Mouse (Mus musculus) hematopoietic stem cell, adult 5-6 weeks (primary cell): Measurements from ENCODE around the gene Rtp3. TPM values are rescaled to one million over a fixed set of nuclear protein-coding genes. Genes with fewer than 3 reads are reported as not detected.

ENCODE experiments used
- ATAC-seq, 2 experiments: fragments of 125-278 bp in 1 of 2; replicated peaks in 1 of 2; 2 replicates each; pipeline ENCODE4 v1.8.0; 2016 to 2017; ENCODE audit warnings: inconsistent platforms in 2 of 2, mild to moderate bottlenecking in 2 of 2, moderate number of reproducible peaks in 2 of 2, low read depth in 1 of 2, moderate TSS enrichment in 1 of 2; ENCODE audit not compliant: low FRiP score in 2 of 2, poor library complexity in 2 of 2, severe bottlenecking in 2 of 2, insufficient read depth in 1 of 2, low TSS enrichment in 1 of 2
- total RNA-seq: library from RNA; stranded (forward); fragments of 172-1452, 232-1000 nt; gene quantifications from 2 replicates; pipeline ENCODE4 v1.2.3, GENCODE M21; 2017

Gene Rtp3
- total RNA-seq, 1 experiment from 2014 or later, result not detected

DNA sequence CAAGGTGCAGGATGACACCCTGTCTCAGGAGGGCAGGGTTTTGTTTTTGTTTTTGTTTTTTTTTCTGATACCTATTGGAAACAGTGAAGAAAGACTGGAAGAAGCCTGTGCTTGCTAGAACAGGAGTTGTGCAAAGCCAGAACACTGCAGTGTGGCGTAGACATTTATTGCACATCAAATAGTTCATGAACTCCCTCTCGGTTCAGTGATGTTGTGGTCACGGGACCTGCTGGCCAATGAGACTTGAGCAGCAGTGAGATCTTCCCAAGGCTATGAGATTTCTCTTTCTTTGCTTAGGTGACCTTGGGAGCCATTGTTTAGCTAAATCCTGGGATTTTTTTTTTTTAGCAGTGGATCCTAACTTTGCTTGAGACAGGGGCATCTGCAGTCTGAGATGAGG, 2.3 kb downstream of the Rtp3 start:
- ATAC-seq, result no peak

DNA sequence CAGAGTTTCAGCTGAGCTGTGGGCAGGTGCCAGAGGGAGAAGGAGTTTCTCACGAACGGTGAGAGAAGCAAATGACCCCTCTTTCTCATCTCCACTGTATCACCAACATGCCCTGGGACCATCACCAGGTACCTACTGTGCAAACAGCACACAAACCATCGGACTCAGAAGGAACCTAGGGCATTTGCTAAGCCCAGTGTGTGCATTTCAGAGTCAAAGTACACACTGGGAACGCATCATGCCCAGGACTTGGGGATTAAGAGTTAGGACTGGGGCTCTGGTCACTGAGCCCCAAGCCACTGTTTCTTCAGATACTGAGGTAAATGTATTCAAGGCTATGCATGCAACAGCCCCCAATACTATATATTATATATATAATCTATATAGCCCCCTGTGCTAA, 3.1 kb downstream of the Rtp3 start:
- ATAC-seq, result no peak

DNA sequence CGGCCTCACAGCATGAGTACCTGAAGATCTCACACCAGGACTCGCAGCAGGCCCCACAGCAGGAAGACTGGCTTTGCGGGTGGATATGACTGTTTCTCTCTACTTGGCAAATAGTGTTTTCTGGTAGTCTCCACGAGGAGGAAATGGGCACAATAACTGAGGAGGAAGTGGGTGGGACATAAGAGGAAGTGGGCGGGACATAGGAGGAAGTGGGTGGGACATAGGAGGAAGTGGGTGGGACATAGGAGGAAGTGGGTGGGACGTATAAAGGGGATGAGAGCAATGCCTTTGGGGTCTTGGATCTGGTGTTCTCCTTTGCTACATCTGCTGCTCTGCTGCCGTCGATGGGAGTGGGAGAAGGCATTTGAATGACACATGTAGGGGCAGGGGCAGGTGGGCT, 4.4 kb downstream of the Rtp3 start:
- ATAC-seq, result no peak

DNA sequence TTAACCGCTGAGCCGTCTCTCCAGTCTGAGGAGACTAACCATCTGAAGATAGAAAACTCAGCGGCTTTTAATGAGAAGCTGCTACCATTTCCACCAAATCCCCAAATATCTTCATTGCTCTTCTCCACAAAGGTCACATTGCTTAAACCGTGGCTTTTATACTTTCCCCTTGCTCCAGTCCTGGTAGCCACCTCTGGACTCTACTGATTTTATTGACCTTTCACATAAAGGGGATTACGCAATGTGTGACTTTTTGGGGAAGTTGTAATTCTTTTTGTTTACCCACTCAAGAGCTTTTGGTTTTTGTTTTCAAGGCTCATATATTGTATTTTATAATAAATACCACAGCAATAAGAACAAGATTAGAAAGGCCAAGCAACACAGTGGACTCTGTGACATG, 4.8 kb downstream of the Rtp3 start:
- ATAC-seq, result no peak

DNA sequence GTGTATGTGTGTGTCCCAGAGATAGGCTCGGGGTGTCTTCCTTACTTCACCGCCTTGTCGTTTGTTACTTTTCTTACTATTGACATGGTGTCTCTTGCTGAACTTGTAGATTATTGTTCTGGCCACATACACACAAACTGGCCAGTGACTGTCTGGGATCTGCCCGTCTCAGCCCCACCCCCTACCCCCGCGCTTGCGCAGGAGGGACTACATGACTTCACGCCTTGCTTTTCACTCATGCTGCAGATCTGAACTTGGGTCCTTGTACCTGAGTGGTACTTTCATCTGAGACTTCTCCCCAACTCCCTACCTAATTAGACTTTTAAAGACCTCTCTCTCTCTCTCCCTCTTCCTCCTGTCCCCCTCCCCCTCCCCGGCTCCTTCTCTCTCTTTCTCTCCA, 6.3 kb downstream of the Rtp3 start:
- no peak for ATAC-seq

DNA sequence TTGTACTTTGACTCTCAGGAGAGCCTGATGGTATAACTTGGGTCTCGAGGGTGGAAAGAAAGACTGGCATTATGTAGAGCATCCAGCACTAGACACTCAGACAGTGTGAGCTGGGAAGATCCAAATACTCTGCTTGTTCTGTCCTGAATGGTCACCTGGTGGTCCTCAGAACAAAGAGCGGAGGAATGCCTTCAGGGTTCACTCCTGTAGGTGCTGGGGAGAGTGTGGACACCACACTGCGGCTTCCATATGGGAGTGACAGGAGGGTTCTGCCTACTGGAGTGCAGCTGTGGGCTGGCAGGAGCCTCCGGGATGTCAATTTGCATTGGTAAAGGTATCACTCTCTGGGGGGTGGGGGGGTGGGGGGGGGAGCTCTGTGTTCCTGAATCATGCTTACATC, 8.0 kb downstream of the Rtp3 start:
- ATAC-seq, result peak in 1 of 2 experiments; percentile 17; a peak in 1 of 4 replicates

DNA sequence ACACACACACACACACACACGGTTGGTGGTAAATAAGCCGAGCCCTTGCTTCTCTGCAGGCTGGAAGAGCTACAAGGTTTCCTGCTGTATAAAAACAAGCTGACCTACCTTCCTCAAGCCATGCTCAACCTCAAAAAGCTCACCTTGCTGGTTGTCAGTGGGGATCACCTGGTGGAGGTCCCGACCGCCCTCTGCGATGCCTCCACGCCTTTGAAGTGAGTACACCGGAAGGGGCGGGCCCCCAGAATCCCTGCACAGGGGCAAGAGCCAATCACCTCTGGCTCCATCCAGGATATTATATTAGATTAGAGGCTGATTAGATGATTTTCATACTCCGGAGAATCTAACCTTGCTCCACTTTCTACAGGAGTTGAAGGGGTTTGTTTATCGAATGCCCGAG, 11.0 kb downstream of the Rtp3 start:
- no peak for ATAC-seq

DNA sequence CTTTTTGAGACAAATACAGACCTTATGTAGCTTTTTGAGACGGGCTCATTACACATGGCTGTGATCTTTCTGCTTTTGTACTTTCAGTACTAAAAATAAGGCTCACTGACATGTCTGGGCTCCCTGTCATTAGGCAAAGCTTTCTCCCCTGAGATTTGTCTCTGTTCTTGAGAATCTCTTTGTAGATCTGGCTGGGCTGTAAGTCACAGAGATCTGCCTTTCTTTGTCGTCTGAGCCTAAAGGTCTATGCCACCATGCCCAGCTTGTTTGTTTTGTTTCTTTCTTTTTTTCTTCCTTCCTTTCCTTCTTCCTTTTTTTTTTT, 24.5 kb downstream of the Rtp3 start:
- ATAC-seq, result no peak

DNA sequence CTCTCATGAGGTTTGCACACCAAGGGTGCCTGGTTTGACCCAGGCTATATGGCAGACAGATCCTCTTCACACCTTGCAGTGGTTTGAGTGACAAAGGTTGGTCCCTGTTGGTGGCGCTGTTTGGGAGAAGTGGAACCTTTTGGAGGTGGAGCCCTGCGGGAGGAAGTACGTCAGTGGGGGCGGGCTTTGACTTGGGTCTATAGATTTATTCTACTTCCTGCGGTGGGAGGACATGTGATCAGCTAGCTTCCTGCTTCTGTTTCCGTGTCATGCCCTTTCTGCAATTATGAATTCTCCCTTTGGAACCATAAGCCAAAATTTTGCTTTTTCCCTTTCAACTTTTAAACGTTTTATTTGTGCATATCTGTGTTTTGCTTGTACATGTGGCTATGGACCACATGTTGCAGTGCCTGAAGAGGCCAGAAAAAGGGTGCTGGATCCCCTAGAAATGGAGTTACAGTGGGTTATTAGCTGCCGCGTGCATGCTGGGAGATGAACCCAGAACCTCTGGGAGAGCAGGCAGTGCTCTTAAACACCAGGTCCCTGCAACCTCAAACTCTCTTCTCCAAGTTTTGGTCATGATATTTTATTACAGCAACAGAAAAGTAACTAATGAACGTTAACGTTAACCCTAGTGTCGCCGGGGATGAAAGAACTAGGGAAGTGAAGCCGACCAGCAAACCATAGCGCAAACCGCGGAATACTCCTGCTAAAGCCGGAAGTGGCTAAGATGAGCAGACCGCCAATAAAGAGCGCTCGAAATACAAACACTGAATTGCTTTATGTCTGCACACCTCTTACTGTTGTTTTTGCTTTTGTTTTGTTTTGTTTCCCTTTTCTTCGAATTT, 25.1 kb downstream of the Rtp3 start:
- no peak for ATAC-seq

DNA sequence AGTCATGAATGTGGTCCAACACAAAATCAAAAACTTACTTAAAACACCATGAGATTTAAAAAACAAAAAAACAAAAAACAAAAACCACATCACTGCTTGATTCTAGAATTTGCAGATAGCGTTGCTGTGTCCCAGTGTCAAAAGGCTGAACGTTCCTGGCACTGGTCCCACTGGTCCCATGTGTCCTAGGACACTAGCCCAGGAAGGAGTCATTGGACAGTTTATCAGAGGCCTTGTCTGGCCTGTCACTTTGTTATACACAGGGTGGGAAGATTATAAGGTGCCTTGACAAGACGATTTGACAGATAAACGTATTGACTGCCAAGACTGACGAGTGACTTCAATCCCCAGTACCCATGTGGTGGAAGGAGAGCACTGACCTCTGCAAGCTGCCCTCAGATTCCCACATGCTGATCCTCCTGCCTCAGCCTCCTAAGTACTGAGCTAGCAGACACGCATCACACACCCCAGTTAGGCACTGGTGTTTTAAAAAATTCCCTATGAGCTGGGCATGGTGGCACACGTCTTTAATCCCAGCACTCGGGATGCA, 26.7 kb downstream of the Rtp3 start:
- ATAC-seq, result no peak

DNA sequence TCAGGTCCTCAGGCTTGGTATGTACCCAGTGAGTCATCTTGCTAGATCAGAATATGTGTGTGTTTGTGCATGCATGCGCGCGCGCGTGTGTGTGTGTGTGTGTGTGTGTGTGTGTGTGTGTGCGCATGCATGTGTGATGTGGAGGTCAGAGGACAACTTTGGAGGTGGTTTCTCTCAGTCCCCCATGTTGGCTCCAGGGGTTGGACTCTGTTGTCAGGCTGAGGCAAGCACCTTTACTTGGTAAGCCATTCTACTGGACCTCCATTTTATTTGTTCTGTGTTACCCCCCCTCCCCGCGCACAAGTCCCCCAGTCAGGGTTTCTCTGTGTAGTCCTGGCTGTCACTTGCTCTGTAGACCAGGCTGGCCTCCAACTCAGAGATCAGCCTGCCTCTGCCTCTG, 29.0 kb downstream of the Rtp3 start:
- ATAC-seq, result no peak

DNA sequence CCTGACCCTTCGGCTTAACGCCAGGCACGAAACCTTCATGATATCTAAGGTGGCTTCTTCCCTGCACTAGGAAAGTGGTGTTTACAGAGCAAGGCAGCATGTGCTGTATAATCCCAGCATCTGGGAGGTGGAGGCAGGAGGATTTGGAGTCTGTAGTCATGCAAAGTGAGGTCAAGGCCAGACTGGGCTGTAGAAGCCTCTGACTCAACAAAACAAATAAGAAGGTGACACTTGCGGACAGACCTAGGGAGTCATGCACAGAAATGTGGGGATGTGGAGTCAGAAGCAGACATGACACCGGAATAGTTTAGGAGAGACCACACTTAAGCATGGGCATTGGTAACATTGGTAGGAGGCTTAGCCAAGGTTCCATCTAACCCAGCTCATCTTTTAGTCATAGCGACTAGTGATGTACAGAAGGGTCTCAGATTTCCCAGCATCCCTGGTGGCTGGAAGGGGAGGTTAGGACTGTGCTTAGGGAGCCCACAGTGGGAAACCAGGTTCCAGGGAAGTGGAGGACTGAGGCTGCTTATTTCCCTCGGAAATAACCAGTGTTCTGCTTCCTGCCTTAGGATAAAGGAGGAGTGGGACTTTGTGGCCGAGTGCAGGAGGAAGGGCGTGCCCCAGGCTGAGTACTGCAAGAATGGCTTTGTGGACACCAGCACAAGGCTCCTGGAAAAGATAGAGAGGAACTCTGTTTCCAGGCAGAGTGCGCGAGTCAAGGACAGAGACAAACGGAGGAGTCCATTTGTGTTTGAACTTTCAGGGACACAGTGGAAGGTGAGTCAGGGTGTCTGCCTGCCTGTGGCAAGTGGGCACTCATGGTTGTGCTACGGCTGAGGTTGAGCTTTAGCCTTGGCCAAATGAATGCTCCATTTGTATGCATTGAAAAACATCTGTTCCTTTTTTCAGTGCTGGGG, 29.9 kb downstream of the Rtp3 start:
- ATAC-seq, result no peak

DNA sequence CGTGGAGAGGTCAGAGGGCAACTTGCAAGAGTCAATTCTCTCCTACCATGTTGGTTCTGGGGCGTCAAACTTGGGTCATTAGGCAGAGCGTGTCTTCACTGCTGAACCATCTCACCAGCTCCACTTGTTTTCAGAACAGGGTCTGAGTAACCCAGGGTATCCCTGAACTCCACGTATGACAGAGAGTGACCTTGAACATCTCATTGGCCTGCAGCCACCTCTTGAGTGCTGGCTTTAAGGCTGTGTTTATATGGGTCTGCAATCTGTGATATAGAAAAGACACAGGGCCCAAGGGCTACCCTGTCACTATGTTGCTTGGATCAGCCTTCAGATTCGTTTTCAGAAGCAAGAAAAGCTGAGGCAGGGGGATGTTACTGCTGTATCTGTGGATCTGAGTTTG, 30.7 kb downstream of the Rtp3 start:
- no peak for ATAC-seq

DNA sequence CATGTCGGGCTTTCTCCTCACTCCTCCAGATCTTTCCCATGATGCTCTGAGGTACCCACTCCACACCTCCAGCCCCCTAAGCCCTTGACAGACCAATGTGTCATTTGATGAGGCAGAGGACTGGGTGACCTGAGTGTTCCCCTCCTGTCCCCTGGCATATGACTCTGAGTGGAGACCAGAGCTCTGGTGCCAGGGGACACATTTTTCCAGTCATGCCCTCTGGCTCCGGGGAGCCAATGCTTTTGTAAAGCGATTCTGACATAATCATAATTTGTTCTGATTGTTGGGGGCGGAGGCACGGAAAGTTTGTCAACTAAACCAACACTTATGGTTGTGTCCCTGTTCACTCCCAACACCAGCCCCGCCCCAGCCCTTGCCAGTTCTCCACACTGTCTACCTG, 34.4 kb downstream of the Rtp3 start:
- ATAC-seq, result no peak

DNA sequence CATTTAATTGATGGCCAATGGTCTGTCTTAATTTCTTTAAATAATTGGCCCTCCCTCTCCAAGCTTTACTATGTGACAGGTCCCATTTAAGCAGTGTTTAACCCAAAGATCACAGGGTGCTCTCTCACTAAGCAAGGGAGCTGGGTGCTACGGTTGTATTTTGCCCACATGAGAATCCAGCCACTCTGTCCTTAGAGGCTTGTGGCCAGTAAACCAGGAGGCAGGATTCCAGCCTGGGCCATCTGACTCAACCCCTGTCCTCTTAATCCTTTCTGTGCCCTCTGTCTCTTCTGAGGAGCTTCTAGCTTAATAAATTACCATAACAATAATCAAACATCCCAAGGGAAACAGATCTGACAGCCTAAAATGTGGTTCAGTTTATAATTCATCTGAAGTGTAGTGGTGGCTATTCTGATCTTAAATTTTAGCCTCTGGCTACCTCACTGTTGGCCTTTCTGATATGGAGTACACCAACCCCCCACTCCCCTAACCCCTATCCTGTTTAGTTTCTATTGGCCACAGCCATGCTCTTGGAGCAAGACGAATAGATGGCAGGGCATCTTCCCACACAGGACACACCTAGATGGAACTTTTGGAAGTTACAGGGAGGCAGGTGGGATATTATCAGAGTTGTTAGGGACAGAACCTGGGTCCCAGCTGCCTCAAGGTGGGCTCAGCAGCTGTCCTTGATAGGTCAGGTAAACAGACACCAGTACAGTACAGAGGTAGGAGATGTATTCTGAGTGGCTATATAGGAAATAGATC, 35.5 kb downstream of the Rtp3 start:
- ATAC-seq, result no peak

DNA sequence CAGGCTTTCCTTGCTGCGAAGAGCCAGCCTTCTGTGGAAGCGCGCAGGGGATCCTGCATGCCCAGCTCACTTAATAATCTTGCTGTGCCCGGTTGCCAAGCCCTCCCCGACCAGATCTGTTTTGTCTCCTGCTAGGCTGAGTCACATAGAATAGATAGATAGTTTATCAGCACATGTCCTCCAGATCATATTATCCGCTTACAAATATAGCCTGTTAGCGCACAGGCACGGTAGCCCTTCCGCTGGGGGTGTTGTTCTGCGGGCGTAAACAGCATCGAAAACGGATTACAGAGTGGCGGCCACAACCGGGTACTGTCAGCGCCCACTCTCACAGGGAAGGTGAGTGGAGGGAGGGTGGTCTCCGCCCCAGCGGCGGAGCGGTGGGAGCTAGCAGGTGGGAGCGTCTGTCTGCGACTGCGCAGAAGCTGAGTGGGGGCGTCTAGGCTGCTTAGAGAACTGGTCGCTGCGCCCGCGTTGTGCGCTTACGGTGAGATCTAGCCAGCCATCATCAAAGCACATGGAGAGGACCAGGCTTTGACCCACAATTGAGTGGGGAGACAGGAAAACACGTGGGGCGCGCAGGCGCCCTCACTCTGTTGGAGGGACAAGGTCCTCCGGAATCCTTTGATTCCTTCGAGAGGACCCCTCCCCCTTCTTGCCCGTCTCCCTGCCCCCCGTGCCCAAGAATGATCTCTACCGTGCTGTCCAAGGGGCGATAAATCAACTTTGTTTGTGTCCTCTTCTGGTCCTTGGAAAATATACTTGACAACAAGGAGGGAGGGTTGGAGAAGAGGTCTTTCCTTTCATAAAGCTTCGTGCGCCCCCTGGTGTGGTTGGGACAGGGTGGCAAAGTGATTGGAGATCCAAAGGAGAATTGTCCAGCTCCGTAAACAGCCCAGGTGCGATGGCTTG, 36.6 kb downstream of the Rtp3 start:
- peak; percentile 65 to 72 for ATAC-seq
